Mouse (Mus musculus) liver, embryonic 16.5 days (tissue): ENCODE measurements around the gene Hs1bp3. TPM values are rescaled to one million over a fixed set of nuclear protein-coding genes. Genes with fewer than 3 reads are reported as not detected.

Source experiments
- ATAC-seq: fragments of 200-750 bp; cut with Nextera tagmentation; 2 replicates; pipeline ENCODE4 v1.8.0; 2017; ENCODE audit warnings: low read depth, mild to moderate bottlenecking, moderate number of reproducible peaks, moderate library complexity
- H3K27ac ChIP-seq: fragments of 300-500 bp; sonication (generic); 2 replicates; pipeline ENCODE4 v1.5.1; 2014; ENCODE audit warnings: mild to moderate bottlenecking, low read length
- H3K27me3 ChIP-seq: fragments of 300-500 bp; sonication (generic); 2 replicates; pipeline ENCODE4 v1.6.1; 2014; ENCODE audit warnings: low read depth, low read length, mixed read lengths; ENCODE audit not compliant: control insufficient read depth, insufficient read depth
- H3K36me3 ChIP-seq: fragments of 300-500 bp; sonication (generic); 2 replicates; pipeline ENCODE4 v1.6.1; 2014; ENCODE audit warnings: mild to moderate bottlenecking; ENCODE audit not compliant: control insufficient read depth, insufficient read depth
- H3K4me1 ChIP-seq: fragments of 300-500 bp; sonication (generic); 2 replicates; pipeline ENCODE4 v1.6.1; 2014; ENCODE audit warnings: low read depth, low read length, mixed read lengths; ENCODE audit not compliant: control insufficient read depth
- H3K4me2 ChIP-seq: fragments of 300-500 bp; sonication (generic); 2 replicates; pipeline ENCODE4 v1.6.1; 2014; ENCODE audit warnings: low read depth, low read length, mixed read lengths
- H3K4me3 ChIP-seq: fragments of 300-500 bp; sonication (generic); 2 replicates; pipeline ENCODE4 v1.5.1; 2014; ENCODE audit warnings: low read depth, mild to moderate bottlenecking, low read length
- H3K9ac ChIP-seq: fragments of 300-500 bp; sonication (generic); 2 replicates; pipeline ENCODE4 v1.6.1; 2014; ENCODE audit warnings: low read depth, low read length
- H3K9me3 ChIP-seq: fragments of 300-500 bp; sonication (generic); replicated peaks from 2 replicates; pipeline ENCODE4 v1.6.1; 2016; ENCODE audit warnings: low read length; ENCODE audit not compliant: control insufficient read depth
- WGBS: fragments of 180-500 bp; shearing (Covaris S2); extraction: QIAGEN DNeasy Blood & Tissue Kit; methylation state at CpG from one replicate; pipeline ENCODE4 v1.1.7; 2014; ENCODE audit not compliant: insufficient replicate concordance; 5-methylcytosine and 5-hydroxymethylcytosine counted together
- polyA plus RNA-seq: library from polyadenylated mRNA; unstranded; fragments of >200 nt; fragmentation: Nextera tagmentation; extraction: Ambion mirVana; gene quantifications from 2 replicates; pipeline ENCODE4 v1.2.1, GENCODE M21; 2015

Gene Hs1bp3
- polyA plus RNA-seq, 1 experiment from 2014 or later = 5.0 TPM

- no peak for ATAC-seq
- WGBS = 31% methylated on average over 5 of the region's 5 CpGs
Measured at GRCm38 (mm10) chr12:8300521-8300920, 12.7 kb upstream of the Hs1bp3 start.

GRCm38 (mm10) chr12:8301011-8301814 is 12.0 kb upstream of the Hs1bp3 start:
- no peaks in the 10 kb centered on the region for H3K9me3 ChIP-seq
- H3K9ac ChIP-seq = no peak overlapping the region
- H3K4me3 ChIP-seq = peak overlapping the region; percentile 36
- ATAC-seq = no peak
- H3K27ac ChIP-seq = no peak overlapping the region
- no peaks in the 10 kb centered on the region for H3K36me3 ChIP-seq
- 6% methylated on average over 43 of the region's 46 CpGs for WGBS
- no peaks in the 10 kb centered on the region for H3K4me1 ChIP-seq
- peaks cover 88% of the 10 kb centered on the region for H3K27me3 ChIP-seq
- peak overlapping the region; percentile 40 for H3K4me2 ChIP-seq

More at GRCm38 (mm10) chr12:8300521-8300920, 12.7 kb upstream of the Hs1bp3 start:
- H3K4me3 ChIP-seq = no peak overlapping the region
- H3K36me3 ChIP-seq = no peaks in the 10 kb centered on the region
- H3K9ac ChIP-seq = no peak overlapping the region
- H3K27ac ChIP-seq = no peak overlapping the region
- no peaks in the 10 kb centered on the region for H3K4me1 ChIP-seq
- H3K27me3 ChIP-seq = peaks cover 87% of the 10 kb centered on the region
- H3K9me3 ChIP-seq = no peaks in the 10 kb centered on the region
- no peak overlapping the region for H3K4me2 ChIP-seq

- H3K27ac ChIP-seq = no peak within 1 kb of the TSS
Measured at GRCm38 (mm10) chr12:8301841-8302431, 11.3 kb upstream of the Hs1bp3 start, which contains the start of gene Gdf7. Gene Gdf7 (minus strand): TSS chr12:8301954.

GRCm38 (mm10) chr12:8305258-8305657 is 8.0 kb upstream of the Hs1bp3 start:
- peaks cover 54% of the 10 kb centered on the region for H3K27me3 ChIP-seq
- H3K9ac ChIP-seq = no peak overlapping the region
- no peak overlapping the region for H3K27ac ChIP-seq
- no peak for ATAC-seq
- H3K4me2 ChIP-seq = no peak overlapping the region
- H3K4me3 ChIP-seq = no peak overlapping the region
- H3K9me3 ChIP-seq = no peaks in the 10 kb centered on the region
- 26% methylated on average over 2 of the region's 2 CpGs for WGBS
- H3K4me1 ChIP-seq = no peaks in the 10 kb centered on the region
- H3K36me3 ChIP-seq = no peaks in the 10 kb centered on the region

More at GRCm38 (mm10) chr12:8301841-8302431, 11.3 kb upstream of the Hs1bp3 start, which contains the start of gene Gdf7:
- H3K4me3 ChIP-seq = peak within 1 kb of the TSS; percentile 36
- H3K9me3 ChIP-seq = no peaks in the 10 kb centered on the region
- ATAC-seq = no peak
- H3K4me1 ChIP-seq = no peaks in the 10 kb centered on the region
- H3K9ac ChIP-seq = no peak within 1 kb of the TSS
- H3K4me2 ChIP-seq = peak within 1 kb of the TSS; percentile 40
- no peaks in the 10 kb centered on the region for H3K36me3 ChIP-seq
- 1% methylated on average over 50 of the region's 53 CpGs for WGBS
- H3K27me3 ChIP-seq = peaks cover 83% of the 10 kb centered on the region

GRCm38 (mm10) chr12:8306432-8306831 is 6.8 kb upstream of the Hs1bp3 start:
- H3K4me2 ChIP-seq = no peak overlapping the region
- H3K4me3 ChIP-seq = no peak overlapping the region
- H3K9me3 ChIP-seq = no peaks in the 10 kb centered on the region
- peaks cover 51% of the 10 kb centered on the region for H3K27me3 ChIP-seq
- no peaks in the 10 kb centered on the region for H3K36me3 ChIP-seq
- 8% methylated on average over 5 of the region's 5 CpGs for WGBS
- no peak overlapping the region for H3K9ac ChIP-seq
- ATAC-seq = 0 out of 2 replicates have a peak, but pooled peaks have one; percentile 9
- H3K4me1 ChIP-seq = no peaks in the 10 kb centered on the region
- H3K27ac ChIP-seq = no peak overlapping the region

GRCm38 (mm10) chr12:8306910-8307309 is 6.3 kb upstream of the Hs1bp3 start:
- H3K27me3 ChIP-seq = peaks cover 48% of the 10 kb centered on the region
- H3K4me3 ChIP-seq = no peak overlapping the region
- H3K36me3 ChIP-seq = no peaks in the 10 kb centered on the region
- no peaks in the 10 kb centered on the region for H3K4me1 ChIP-seq
- H3K9me3 ChIP-seq = no peaks in the 10 kb centered on the region
- no peak overlapping the region for H3K9ac ChIP-seq
- no peak for ATAC-seq
- no peak overlapping the region for H3K4me2 ChIP-seq
- no peak overlapping the region for H3K27ac ChIP-seq
- WGBS = 48% methylated on average over 1 of the region's 1 CpGs

- Histone ChIP-seq H3K4me2 (no peak overlapping the region), H3K9ac (no peak overlapping the region), H3K4me1 (peaks cover 3% of the 10 kb centered on the region; the same call in 1 of the 2 replicates), H3K4me3 (no peak overlapping the region), H3K27me3 (peaks cover 16% of the 10 kb centered on the region), H3K27ac (no peak overlapping the region), H3K36me3 (no peaks in the 10 kb centered on the region), H3K9me3 (no peaks in the 10 kb centered on the region)
- no peak for ATAC-seq
- WGBS = 53% methylated on average over 17 of the region's 17 CpGs
Measured at GRCm38 (mm10) chr12:8310992-8311391, 2.2 kb upstream of the Hs1bp3 start.

- ATAC-seq = no peak
- Histone ChIP-seq H3K36me3 (no peaks in the 10 kb centered on the region), H3K9ac (no peak overlapping the region), H3K4me2 (no peak overlapping the region), H3K4me1 (peaks cover 3% of the 10 kb centered on the region; the same call in 1 of the 2 replicates), H3K27ac (no peak overlapping the region), H3K9me3 (no peaks in the 10 kb centered on the region), H3K4me3 (no peak overlapping the region), H3K27me3 (peaks cover 16% of the 10 kb centered on the region)
- 53% methylated on average over 4 of the region's 4 CpGs for WGBS
Measured at GRCm38 (mm10) chr12:8312266-8312665, 966 bp upstream of the Hs1bp3 start.

- Histone ChIP-seq H3K36me3 (no peaks in the 10 kb centered on the region), H3K27me3 (peaks cover 16% of the 10 kb centered on the region), H3K9me3 (no peaks in the 10 kb centered on the region), H3K4me3 (peak overlapping the region; percentile 58), H3K4me2 (peak overlapping the region; percentile 68), H3K27ac (no peak overlapping the region), H3K9ac (peak overlapping the region; percentile 33; the same call in 1 of the 2 replicates), H3K4me1 (peaks cover 3% of the 10 kb centered on the region; the same call in 1 of the 2 replicates)
- ATAC-seq = 0 out of 2 replicates have a peak, but pooled peaks have one; percentile 1
- 16% methylated on average over 12 of the region's 12 CpGs for WGBS
Measured at GRCm38 (mm10) chr12:8313773-8314172, 541 bp downstream of the Hs1bp3 start.
